Mouse (Mus musculus) heart, adult 2 months (tissue): ENCODE measurements around the gene Ttc19. TPM values are rescaled to one million over a fixed set of nuclear protein-coding genes. Genes with fewer than 3 reads are reported as not detected.

Experiments used
- DNase-seq, 2 experiments: peaks; one replicate each; pipeline ENCODE4 v3.0.0; 2021
- H3K27ac ChIP-seq: fragments of 200-600 bp; 2 replicates; pipeline ENCODE4 v1.8.1; 2022
- H3K27me3 ChIP-seq: fragments of 200-500 bp; 2 replicates; pipeline ENCODE4 v1.6.1; 2012; ENCODE audit warnings: mild to moderate bottlenecking, low read length, inconsistent platforms, mixed read lengths; ENCODE audit not compliant: control insufficient read depth, insufficient read depth
- H3K36me3 ChIP-seq: fragments of 200-500 bp; 2 replicates; pipeline ENCODE4 v1.6.1; 2012; ENCODE audit warnings: low read length, inconsistent platforms; ENCODE audit not compliant: control insufficient read depth, insufficient read depth
- H3K4me1 ChIP-seq: fragments of 200-500 bp; 2 replicates; pipeline ENCODE4 v1.6.1; 2011; ENCODE audit warnings: low read length; ENCODE audit not compliant: control insufficient read depth, insufficient read depth
- H3K4me3 ChIP-seq: fragments of 200-600 bp; 2 replicates; pipeline ENCODE4 v1.8.1; 2022
- H3K79me2 ChIP-seq: fragments of 200-500 bp; replicated peaks from 2 replicates; pipeline ENCODE4 v1.6.1; 2012; ENCODE audit warnings: mild to moderate bottlenecking, inconsistent platforms, low read length, moderate library complexity, mixed read lengths; ENCODE audit not compliant: control insufficient read depth, insufficient read depth
- H3K9ac ChIP-seq: fragments of 200-500 bp; 2 replicates; pipeline ENCODE4 v1.6.1; 2012; ENCODE audit warnings: low read depth, mild to moderate bottlenecking, control low read depth, inconsistent platforms, low read length, mixed read lengths
- CTCF ChIP-seq: fragments of 200-600 bp; IDR thresholded peaks from 2 replicates; pipeline ENCODE4 v1.8.1; 2022; ENCODE audit warnings: antibody characterized with exemption, mild to moderate bottlenecking, moderate library complexity
- EP300 ChIP-seq: fragments of 200-500 bp; IDR thresholded peaks from 2 replicates; pipeline ENCODE4 v1.6.1; 2011; ENCODE audit warnings: low read depth, low read length, control low read depth; ENCODE audit not compliant: insufficient read depth
- POLR2A ChIP-seq: fragments of 200-500 bp; IDR thresholded peaks from 2 replicates; pipeline ENCODE4 v1.6.1; 2011; ENCODE audit warnings: mild to moderate bottlenecking, low read depth, low read length, control low read depth; ENCODE audit not compliant: insufficient read depth
- WGBS: fragments of 180-500 bp; shearing (Covaris S2); methylation state at CpG from one replicate; pipeline ENCODE4 v1.1.7; 2018; 5-methylcytosine and 5-hydroxymethylcytosine counted together
- intact Hi-C: fragments of 180-260 bp; cut with DNase I; formaldehyde crosslinking; loops from one replicate; pipeline ENCODE4 v1.15.1; 2025
- long read RNA-seq: library from polyadenylated mRNA; stranded (forward); transcript quantifications from one replicate; pipeline ENCODE4 v2.0.0, GENCODE M21; 2021
- polyA plus RNA-seq: library from polyadenylated mRNA; depleted of rRNA; stranded (reverse); fragments of >200 nt; gene quantifications from 2 replicates; pipeline ENCODE4 v1.2.3, GENCODE M21; 2012; rRNA removed
- total RNA-seq, 2 experiments: library from RNA; stranded (reverse); gene quantifications; 2 replicates each; pipeline ENCODE4 v1.2.3; 2021

Ttc19 gene
- total RNA-seq (10 to 100 TPM; 39.9 to 43.5 TPM), polyA plus RNA-seq (13.7 and 24.3 TPM in 2 replicates)
- long read RNA-seq, transcript Ttc19-201 (10 exons, 3,410 nt) = major isoform, 44 of 53 reads
- long read RNA-seq, partial matches to known transcripts = 3 of 53 reads
- long read RNA-seq, other reads (novel, unspliced or antisense) = 5 of 53 reads

DNA sequence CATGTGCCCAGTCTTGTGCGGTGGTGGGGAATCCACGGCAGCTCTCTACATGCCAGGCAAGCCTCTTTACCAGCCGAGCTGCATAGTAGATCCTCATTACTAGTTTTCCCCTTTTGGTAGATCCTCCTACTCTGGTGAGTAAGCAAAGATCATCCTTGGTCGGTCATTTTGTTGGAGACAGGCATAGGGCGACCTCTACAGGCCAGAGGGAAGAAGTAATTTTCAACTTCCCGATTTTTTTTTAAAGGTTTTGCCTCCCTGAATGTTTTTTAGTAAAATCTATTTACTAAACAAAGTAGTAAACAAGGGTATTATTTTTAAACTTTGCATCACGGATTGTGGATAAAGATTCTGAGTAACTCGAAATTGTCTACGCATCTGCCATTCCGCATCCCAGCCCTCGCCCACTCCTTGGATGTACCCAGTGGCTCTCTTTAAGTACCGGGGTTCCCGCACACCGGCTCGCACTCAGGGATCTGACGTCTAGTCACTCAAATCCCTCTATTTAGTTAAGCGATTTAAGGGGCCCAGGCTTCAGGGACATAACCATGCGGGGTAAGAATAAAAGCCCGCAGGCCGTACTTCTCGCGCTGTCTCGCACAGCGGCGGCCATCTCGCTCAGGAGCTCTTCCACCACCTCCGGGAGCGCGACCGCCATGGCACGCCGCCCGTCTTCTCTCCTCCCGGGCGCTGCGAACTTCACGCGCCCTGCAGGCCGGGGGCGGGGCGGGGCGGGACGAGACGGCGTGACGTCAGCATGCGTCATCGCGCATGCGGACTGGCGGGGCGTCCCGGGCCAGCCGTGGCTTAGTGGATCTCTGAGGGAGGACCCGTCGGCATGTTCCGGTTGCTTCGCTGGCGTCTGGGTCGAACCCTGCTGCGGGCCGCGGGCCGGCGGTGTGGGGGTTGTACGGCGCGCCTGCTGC is at the start of gene Ttc19, which contains the start of gene Zswim7:
Gene Ttc19, plus strand, starts transcription at position 799 of the 926 bp plus-strand sequence.
Gene Zswim7, minus strand, starts transcription at position 701 of the 926 bp plus-strand sequence.
- Histone ChIP-seq H3K4me1 (no peaks in the 10 kb centered on the region), H3K36me3 (peaks cover 3% of the 10 kb centered on the region), H3K9ac (peak within 1 kb of the TSS; percentile 95), H3K27ac (peak within 1 kb of the TSS; percentile 85), H3K4me3 (peak within 1 kb of the TSS; percentile 76), H3K27me3 (no peaks in the 10 kb centered on the region), H3K79me2 (no peaks in the 10 kb centered on the region)
- peak; percentile 95 for DNase-seq
- intact Hi-C loops = loop anchor here (1.0 to 2.0 kb wide), 3 partner anchors 154 to 330 kb away; no protein-coding TSS in a partner anchor
- WGBS = under 1% methylated on average over 68 of the region's 68 CpGs
- TF ChIP-seq POLR2A = peak; percentile 83
- no peak for TF ChIP-seq EP300
- peak; percentile 82 for TF ChIP-seq CTCF

DNA sequence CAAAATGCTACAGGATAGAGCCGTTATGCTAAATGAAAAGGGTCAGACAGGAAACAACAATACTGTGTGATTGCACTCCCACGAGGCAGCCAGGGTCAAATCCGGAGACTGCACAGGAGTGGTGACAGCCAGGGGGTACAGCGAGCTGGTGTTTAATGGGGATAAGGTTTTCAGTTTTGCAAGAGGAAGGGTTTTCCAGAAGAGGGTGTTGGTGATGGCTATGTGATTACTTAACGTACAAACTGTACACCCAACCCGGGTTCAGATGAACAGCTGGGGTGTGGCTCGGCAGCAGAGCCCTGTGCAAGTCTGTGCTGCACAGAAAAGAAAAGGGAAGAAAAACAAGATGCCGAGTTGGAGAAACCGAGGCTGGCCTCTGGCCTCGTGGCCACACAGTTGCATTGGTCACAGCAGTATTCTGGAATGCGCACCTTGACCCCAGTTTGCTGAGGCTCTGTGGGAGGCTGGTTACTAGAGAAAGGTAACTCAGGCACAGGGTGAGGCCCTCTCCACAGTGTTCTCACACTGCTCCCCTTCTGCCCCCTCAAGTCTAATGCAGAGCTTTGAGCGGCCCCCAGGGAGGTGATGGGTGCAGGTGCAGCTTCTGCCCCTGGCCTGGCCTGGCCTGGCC is 40.5 kb upstream of the Ttc19 start:
- DNase-seq = no peak
- H3K27ac ChIP-seq = no peak overlapping the region
- no peaks in the 10 kb centered on the region for H3K36me3 ChIP-seq
- H3K9ac ChIP-seq = no peak overlapping the region
- no peaks in the 10 kb centered on the region for H3K4me1 ChIP-seq
- no peaks in the 10 kb centered on the region for H3K79me2 ChIP-seq
- H3K4me3 ChIP-seq = no peak overlapping the region
- intact Hi-C loops = no loop called here
- TF ChIP-seq POLR2A (no peak), CTCF (no peak), EP300 (no peak)
- H3K27me3 ChIP-seq = no peaks in the 10 kb centered on the region
- 66% methylated on average over 12 of the region's 12 CpGs for WGBS

DNA sequence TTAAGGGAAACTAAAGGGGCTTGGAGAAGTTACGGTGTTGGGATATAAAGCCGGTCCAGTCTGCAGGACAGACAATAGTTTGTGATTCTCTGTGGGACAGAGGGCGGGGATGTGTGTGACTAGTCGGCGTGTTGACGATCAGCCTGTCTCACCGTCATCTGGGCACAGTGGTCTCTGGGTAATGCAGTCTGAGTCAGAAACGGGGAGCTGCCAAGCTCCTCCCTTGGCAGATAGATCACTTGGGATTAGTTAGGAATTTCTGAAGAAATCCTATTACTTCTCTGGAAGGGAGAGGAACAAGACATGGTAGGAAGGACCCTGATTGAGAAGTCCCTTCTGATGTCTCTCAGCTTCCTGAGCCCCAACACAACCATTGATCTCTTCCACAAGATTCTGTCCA is 37.4 kb upstream of the Ttc19 start:
- H3K27ac ChIP-seq = no peak overlapping the region
- no peaks in the 10 kb centered on the region for H3K4me1 ChIP-seq
- no peaks in the 10 kb centered on the region for H3K79me2 ChIP-seq
- intact Hi-C loops = no loop called here
- no peak overlapping the region for H3K4me3 ChIP-seq
- no peak for TF ChIP-seq CTCF
- TF ChIP-seq EP300 = no peak
- TF ChIP-seq POLR2A = no peak
- DNase-seq = no peak
- peaks cover under 1% of the 10 kb centered on the region; the same call in 1 of the 2 replicates for H3K27me3 ChIP-seq
- H3K36me3 ChIP-seq = no peaks in the 10 kb centered on the region
- 84% methylated on average over 8 of the region's 8 CpGs for WGBS
- no peak overlapping the region for H3K9ac ChIP-seq

DNA sequence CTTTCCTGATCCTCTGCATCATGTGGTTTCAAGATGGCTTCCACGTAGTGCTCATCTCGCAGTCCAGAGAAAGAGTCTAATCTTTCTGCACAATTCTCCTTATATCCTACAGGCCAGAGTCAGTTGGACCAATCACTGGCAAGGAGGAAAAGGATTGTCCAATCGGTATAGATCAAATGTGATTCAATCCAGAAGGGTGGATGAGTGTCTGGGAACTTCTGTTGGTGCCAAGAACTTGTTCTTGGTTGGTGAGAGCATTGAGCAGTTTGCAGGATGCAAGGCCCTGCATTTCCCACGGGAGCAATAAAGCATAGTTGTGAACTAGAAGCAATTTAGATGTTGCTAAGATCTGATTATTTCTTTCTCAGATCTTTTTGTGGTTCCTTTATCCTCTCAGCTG is 36.8 kb upstream of the Ttc19 start:
- TF ChIP-seq CTCF = no peak
- no peak for TF ChIP-seq POLR2A
- no peak for TF ChIP-seq EP300
- intact Hi-C loops = no loop called here
- DNase-seq = no peak
- Histone ChIP-seq H3K9ac (no peak overlapping the region), H3K27me3 (peaks cover 3% of the 10 kb centered on the region; the same call in 1 of the 2 replicates), H3K27ac (no peak overlapping the region), H3K36me3 (no peaks in the 10 kb centered on the region), H3K4me1 (no peaks in the 10 kb centered on the region; the same call in 1 of the 2 replicates), H3K4me3 (no peak overlapping the region), H3K79me2 (no peaks in the 10 kb centered on the region)
- WGBS = 83% methylated on average over 4 of the region's 4 CpGs

DNA sequence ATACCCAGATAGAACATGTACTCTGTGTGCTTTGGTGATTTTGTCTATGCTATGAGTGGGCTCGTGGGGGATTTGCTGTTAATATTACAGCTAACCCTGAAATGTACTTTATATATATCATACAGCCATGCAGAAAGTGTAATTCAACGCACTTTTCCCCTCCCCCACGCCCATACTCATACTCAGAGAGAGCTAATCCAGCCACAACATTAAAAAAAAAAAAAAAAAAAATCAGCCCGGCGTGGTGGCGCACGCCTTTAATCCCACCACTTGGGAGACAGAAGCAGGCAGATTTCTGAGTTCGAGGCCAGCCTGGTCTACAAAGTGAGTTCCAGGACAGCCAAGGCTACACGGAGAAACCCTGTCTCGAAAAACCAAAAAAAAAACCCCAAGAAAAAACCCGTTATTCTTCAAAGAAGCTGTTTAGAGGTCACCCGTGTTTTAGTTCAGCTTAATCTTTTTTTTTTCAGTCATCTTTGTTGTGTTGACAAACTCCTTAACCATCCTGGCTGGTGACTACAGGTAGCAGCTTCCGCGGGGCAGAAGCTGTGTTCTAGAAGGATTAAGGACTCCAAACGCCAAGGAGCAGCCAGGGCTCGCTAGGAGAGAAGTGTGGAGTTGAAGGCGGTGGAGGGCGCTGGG is 33.4 kb upstream of the Ttc19 start:
- Histone ChIP-seq H3K4me3 (peak overlapping the region; percentile 58), H3K4me1 (no peaks in the 10 kb centered on the region; the same call in 1 of the 2 replicates), H3K27ac (no peak overlapping the region; the same call in 1 of the 2 replicates), H3K79me2 (no peaks in the 10 kb centered on the region), H3K9ac (peak overlapping the region; percentile 45; the same call in 1 of the 2 replicates), H3K36me3 (no peaks in the 10 kb centered on the region), H3K27me3 (peaks cover 3% of the 10 kb centered on the region; the same call in 1 of the 2 replicates)
- no peak for TF ChIP-seq CTCF
- TF ChIP-seq EP300 = no peak
- TF ChIP-seq POLR2A = no peak
- DNase-seq = no peak
- WGBS = 31% methylated on average over 18 of the region's 18 CpGs
- intact Hi-C loops = loop anchor here (5.0 kb wide), 1 partner anchor 76 kb away; no protein-coding TSS in a partner anchor
